Comparison of ENCODE assay signal across 8 mouse cellular contexts in the genomic region with DNA sequence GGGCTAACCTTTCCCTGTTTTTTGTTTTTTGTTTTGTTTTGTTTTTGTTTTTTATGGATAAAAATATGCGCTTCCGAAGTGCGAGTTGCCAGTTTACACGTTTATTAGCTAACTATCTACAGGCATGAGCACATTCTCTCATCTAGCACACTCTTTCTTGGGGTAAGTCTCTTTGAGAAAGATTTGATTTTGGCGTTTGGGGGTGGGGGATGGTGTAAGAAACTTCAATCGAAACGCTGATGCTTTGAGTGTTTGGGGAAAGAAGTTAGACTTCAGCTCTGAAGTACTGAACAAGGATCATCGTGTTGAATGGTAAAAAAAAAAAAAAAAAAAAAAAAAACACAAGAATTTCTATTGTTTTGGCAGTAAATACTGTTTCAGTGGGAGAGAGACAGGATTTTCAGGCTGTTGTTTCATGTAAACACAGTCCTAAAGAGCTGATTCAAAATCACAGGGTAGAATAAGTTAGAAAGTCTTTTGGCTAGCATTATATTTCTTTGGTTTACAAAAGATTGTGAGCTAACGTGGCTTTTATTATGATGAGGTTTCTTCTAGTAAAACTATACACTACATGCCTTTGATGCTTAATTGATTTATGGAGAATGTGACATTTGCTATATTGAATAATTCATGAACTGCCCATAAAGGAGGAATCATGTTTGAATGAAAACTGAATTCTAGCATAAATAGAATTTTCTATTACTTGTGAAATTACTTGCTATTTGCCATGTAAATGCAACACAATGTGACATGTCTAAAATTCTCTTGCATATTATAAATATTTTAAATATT. TPM values are rescaled to one million over a fixed set of nuclear protein-coding genes. Genes with fewer than 3 reads are reported as not detected.
DNase-seq lines count a peak whose midpoint lies in the region; ATAC-seq and TF ChIP-seq lines count a peak whose summit lies in the region.

No protein-coding gene starts in this region.

- DNase-seq in kidney, adult 9 months, result no peak
- DNase-seq in brain, embryonic 14.5 days (ENCODE audit: low read depth), result peak; percentile 33
- peak; percentile 34 for DNase-seq in midbrain, embryonic 14.5 days
- no peak for DNase-seq in testis, postnatal 10 days (ENCODE audit: low spot score)
- DNase-seq in right cerebral cortex, postnatal 4 days, result no peak

- 19% methylated on average over 9 of the region's 9 CpGs for WGBS in kidney, embryonic 14.5 days
- 16% methylated on average over 9 of the region's 9 CpGs for WGBS in hindbrain, embryonic 13.5 days
- WGBS in midbrain, embryonic 14.5 days, result 15% methylated on average over 9 of the region's 9 CpGs

- peak overlapping the region; percentile 44 for H3K4me3 ChIP-seq in kidney, embryonic 14.5 days (ENCODE audit: low read length)
- H3K4me3 ChIP-seq in hindbrain, embryonic 13.5 days, result peak overlapping the region; percentile 43
- H3K4me3 ChIP-seq in midbrain, embryonic 14.5 days (replicated peaks; ENCODE audit: low read depth, low read length), result peak overlapping the region; percentile 36

- no peaks in the 10 kb centered on the region for H3K36me3 ChIP-seq in kidney, embryonic 14.5 days (ENCODE audit: control insufficient read depth, insufficient read depth, low read length)
- no peaks in the 10 kb centered on the region for H3K36me3 ChIP-seq in hindbrain, embryonic 13.5 days
- no peaks in the 10 kb centered on the region for H3K36me3 ChIP-seq in midbrain, embryonic 14.5 days (ENCODE audit: control insufficient read depth, insufficient read depth, low read length)

- peak overlapping the region; percentile 59; the same call in 1 of the 2 replicates for H3K27ac ChIP-seq in kidney, embryonic 14.5 days (ENCODE audit: low read depth, low read length)
- H3K27ac ChIP-seq in hindbrain, embryonic 13.5 days, result peak overlapping the region; percentile 40; the same call in 1 of the 2 replicates
- H3K27ac ChIP-seq in midbrain, embryonic 14.5 days (replicated peaks; ENCODE audit: low read depth, low read length), result peak overlapping the region; percentile 41; the same call in 1 of the 2 replicates

- ATAC-seq in kidney, embryonic 14.5 days (ENCODE audit: low FRiP score, low TSS enrichment), result no peak
- no peak for ATAC-seq in hindbrain, embryonic 13.5 days (ENCODE audit: low FRiP score)
- ATAC-seq in midbrain, embryonic 14.5 days (ENCODE audit: low FRiP score, low TSS enrichment), result no peak
- no peak for ATAC-seq in monocyte, adult 5-6 weeks (replicated peaks; ENCODE audit: insufficient number of reproducible peaks, low FRiP score, low TSS enrichment, poor library complexity, severe bottlenecking)

- no peaks in the 10 kb centered on the region for H3K27me3 ChIP-seq in kidney, embryonic 14.5 days (ENCODE audit: control insufficient read depth, insufficient read depth, low read length)
- 0 out of 2 replicates have a peak, but pooled peaks cover 3% of the 10 kb centered on the region for H3K27me3 ChIP-seq in hindbrain, embryonic 13.5 days
- no peaks in the 10 kb centered on the region for H3K27me3 ChIP-seq in midbrain, embryonic 14.5 days (ENCODE audit: control insufficient read depth, insufficient read depth, low read length)

- H3K4me2 ChIP-seq in kidney, embryonic 14.5 days (replicated peaks; ENCODE audit: low read depth, low read length), result peak overlapping the region; percentile 35
- H3K4me2 ChIP-seq in hindbrain, embryonic 13.5 days, result peak overlapping the region; percentile 54
- peak overlapping the region; percentile 52 for H3K4me2 ChIP-seq in midbrain, embryonic 14.5 days (ENCODE audit: low read length)

- H3K4me1 ChIP-seq in kidney, embryonic 14.5 days (ENCODE audit: control insufficient read depth, insufficient read depth, low read length), result no peaks in the 10 kb centered on the region
- 0 out of 2 replicates have a peak, but pooled peaks cover 4% of the 10 kb centered on the region for H3K4me1 ChIP-seq in hindbrain, embryonic 13.5 days (replicated peaks)
- no peaks in the 10 kb centered on the region for H3K4me1 ChIP-seq in midbrain, embryonic 14.5 days (ENCODE audit: control insufficient read depth, insufficient read depth, low read length)

- TF ChIP-seq POLR2A in brain, embryonic 14.5 days (IDR thresholded peaks at IDR 0.05; ENCODE audit: borderline replicate concordance, extremely low read depth, insufficient read depth, insufficient read length, poor library complexity, severe bottlenecking), result no peak

- peak overlapping the region; percentile 51; the same call in 1 of the 2 replicates for H3K9ac ChIP-seq in kidney, embryonic 14.5 days (ENCODE audit: low read depth, low read length)
- peak overlapping the region; percentile 60 for H3K9ac ChIP-seq in hindbrain, embryonic 13.5 days
- peak overlapping the region; percentile 29; the same call in 1 of the 2 replicates for H3K9ac ChIP-seq in midbrain, embryonic 14.5 days (replicated peaks; ENCODE audit: low read length)

- no peaks in the 10 kb centered on the region for H3K9me3 ChIP-seq in kidney, embryonic 14.5 days (ENCODE audit: control insufficient read depth, low read length)
- H3K9me3 ChIP-seq in hindbrain, embryonic 13.5 days, result no peaks in the 10 kb centered on the region
- H3K9me3 ChIP-seq in midbrain, embryonic 14.5 days (ENCODE audit: control insufficient read depth, low read length), result no peaks in the 10 kb centered on the region

- no peak for TF ChIP-seq CTCF in brain, embryonic 14.5 days (IDR thresholded peaks at IDR 0.05; ENCODE audit: borderline replicate concordance, extremely low read depth, insufficient read depth, insufficient read length)

RNA-seq across cellular contexts. Expression of gene Lpar4, which starts 0.6 kb away (rescaled TPM):
- polyA plus RNA-seq in kidney, embryonic 14.5 days (2014; fragmentation: Nextera tagmentation; extraction: Ambion mirVana), result 14.6 and 16.8 TPM in 2 replicates
- 2.9 and 3.9 TPM in 2 replicates for polyA plus RNA-seq in brain, embryonic 14.5 days (2012; rRNA removed)
- polyA plus RNA-seq in hindbrain, embryonic 13.5 days (2015; fragmentation: Nextera tagmentation; extraction: Ambion mirVana), result 8.0 and 9.5 TPM in 2 replicates
- polyA plus RNA-seq in midbrain, embryonic 14.5 days (2014; fragmentation: Nextera tagmentation; extraction: Ambion mirVana), result 4.7 and 7.5 TPM in 2 replicates
- 0.58 to 1.3 TPM (median 0.67 TPM) in 3 replicates for total RNA-seq in monocyte, adult 5-6 weeks (2017)

Comparison
In these comparisons a context has a peak if more than half of its experiments do, and no peak if none do; other contexts are left out.
1. DNase-seq: peak in brain, embryonic 14.5 days (single experiment) and midbrain, embryonic 14.5 days (single experiment); none in kidney, adult 9 months (single experiment), testis, postnatal 10 days (single experiment) and right cerebral cortex, postnatal 4 days (single experiment).
2. Peak in every context shown above with its lines, with median percentiles within 50 percentile points of each other: H3K27ac ChIP-seq, H3K4me2 ChIP-seq, H3K4me3 ChIP-seq and H3K9ac ChIP-seq.